Mouse (Mus musculus): ENCODE measurements around the gene Ppm1b. TPM values are rescaled to one million over a fixed set of nuclear protein-coding genes. Genes with fewer than 3 reads are reported as not detected.

The Ppm1b gene
- total RNA-seq, 2 experiments from 2014 or later: 116 to 123 TPM

DNA sequence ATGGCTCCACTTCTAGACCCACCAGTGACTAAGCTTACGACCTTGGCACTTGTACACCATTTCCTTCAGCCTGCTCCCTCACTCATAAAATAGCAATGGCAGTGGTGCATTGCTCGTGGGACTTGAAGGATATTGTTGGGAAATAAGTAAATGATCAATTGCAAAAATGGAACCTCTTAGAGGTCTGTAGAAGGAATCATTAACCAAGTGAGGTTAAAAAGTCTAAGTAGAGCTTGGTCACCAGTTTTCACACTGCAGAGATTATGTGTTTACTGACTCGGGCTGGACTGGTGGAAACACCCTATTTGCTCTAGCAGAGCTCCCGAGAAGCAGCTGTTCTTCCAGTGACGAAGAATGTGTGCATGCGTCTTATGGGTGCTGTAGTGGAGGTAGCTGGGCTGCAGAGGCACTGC, 86.9 kb downstream of the Ppm1b start:
- intact Hi-C loops (cut with DNase I): no loop called here
- no peak for DNase-seq (ENCODE audit: low spot score in 2 of 2)

DNA sequence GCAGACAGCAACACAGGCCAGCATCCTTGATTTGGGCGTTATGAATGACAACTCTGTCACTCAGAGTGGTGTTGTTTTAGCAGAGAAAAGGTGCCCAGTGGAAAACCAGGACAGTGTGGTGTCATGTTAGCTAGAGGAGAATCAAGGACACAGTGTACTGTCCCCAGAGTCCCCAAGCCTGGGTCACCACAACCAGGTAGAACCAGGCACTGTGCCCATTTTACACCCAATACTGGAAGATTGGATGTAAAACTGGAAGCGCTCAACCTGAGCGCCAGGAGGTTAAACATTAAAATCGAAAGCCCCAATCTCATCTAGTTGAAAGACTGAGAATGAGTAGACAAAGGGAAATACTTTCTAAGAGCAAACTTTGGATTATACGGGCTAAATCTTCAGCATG, 87.9 kb downstream of the Ppm1b start:
- intact Hi-C loops (cut with DNase I): no loop called here
- no peak for DNase-seq (ENCODE audit: low spot score in 2 of 2)

DNA sequence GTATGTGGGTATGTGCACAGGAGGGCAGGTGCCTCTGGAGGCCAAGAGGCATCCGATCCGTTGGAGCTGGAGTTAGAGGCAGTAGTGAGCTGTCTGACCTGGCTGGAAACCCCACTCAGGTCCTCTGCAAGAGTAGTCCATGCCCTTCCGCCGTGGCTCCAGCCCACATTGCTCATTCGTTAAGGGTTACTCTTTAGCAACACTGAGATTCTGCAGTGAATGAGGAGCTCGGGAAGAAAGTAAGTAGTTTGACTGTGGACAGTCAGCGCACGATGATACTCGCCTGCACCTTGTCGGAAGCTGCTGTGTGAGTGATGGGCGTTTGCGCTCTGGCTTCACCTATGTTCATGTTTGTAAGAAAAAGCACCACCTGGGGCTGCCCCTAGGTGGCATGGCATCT, 88.6 kb downstream of the Ppm1b start:
- no peak for DNase-seq (ENCODE audit: low spot score in 2 of 2)
- intact Hi-C loops (cut with DNase I): no loop called here

DNA sequence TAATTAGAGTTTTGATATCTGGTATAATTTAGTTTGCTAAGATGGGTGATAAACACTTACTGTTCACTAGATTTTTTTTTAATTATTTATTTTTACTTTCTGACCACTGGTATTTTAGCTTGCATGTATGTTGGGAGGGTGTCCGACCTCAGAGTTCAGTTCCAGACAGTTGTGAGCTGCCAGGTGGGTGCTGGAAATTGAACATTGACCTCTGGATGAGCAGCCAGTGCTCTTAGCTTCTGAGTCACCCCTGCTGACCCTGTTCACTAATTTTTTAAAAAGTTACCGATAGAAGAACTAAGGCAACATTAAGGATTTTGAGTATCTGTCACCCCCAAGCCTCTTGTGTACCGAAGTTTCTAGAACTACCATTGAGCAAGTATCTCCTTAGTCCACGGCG, 91.8 kb downstream of the Ppm1b start:
- intact Hi-C loops (cut with DNase I): no loop called here
- no peak for DNase-seq (ENCODE audit: low spot score in 2 of 2)

DNA sequence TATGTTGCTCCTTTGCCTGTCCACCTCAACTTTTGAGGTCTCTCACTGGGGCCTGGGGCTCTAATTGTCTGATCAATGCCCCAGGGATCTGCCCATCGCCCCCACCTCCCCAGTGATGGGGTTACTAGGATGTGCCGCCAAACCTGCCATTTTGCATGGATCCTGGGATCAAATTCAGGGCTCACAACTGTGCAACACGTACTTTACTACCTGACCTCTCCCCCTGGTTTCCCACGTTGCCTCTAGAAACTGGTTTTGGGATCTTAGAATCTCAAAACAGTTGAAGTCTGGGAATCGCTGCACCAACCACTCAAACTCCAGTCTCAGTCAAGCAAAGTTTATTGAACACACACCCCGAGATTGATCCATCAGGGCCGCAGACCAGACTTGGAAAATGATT, 101.7 kb downstream of the Ppm1b start:
- intact Hi-C loops (cut with DNase I): no loop called here
- no peak for DNase-seq (ENCODE audit: low spot score in 2 of 2)

DNA sequence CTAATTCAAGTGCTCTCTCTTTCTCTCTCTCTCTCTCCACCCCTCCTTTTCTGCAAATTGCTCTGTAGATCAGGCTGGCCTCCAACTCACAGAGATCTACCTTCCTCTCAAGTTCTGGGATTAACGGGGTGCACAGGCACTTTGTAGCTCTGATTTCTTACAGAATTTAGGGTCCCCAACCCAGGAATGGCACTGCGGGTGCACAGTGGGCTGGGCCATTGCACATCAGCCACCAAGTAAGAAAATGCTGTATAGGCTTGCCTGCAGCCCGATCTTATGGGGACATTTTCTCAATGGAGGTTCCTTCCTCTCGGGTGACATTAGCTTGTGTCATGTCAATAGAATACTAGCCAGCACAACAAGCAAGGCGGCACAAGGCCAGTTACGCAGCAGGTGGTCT, 102.6 kb downstream of the Ppm1b start:
- DNase-seq (ENCODE audit: low spot score in 2 of 2): no peak
- intact Hi-C loops (cut with DNase I): no loop called here

DNA sequence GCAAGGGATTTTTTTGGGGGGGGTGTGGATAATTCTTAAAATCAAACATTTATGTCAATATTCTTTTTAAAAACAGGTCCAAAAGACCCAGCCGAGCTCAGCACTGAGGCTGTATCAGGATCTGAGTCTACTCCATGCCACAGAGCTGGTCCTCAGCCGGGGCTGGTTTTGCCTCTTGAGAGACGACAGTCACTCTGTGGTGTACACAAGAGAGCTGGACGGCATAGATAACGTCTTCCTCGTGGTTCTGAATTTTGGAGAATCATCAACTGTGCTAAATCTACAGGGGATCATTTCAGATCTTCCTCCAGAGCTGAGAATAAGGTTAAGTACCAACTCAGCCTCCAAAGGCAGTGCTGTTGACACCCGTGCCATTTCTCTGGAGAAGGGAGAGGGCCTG, 107.0 kb downstream of the Ppm1b start:
- intact Hi-C loops (cut with DNase I): loop anchor here (5.0 kb wide), 1 partner anchor 36 kb away; the partner anchor contains the start of gene Slc3a1

DNA sequence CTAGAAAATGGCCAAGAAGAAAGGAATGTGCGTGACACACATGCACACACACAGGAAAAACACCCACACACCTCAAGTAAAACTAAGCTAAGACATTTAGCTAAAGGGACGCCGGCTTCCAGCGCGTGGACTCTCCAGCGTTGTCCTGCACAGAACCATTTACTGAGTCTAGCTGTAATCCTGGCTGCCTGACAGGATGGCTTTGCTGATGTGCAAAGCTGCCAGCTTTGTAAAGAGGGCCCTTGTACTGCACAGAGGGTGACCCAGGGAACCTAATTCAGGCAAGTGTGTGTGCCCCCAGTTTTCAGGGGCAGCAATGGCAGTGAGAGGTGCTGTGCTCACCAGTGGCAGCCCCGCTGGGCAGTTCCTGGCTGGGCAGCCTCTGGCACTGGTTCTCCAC, 110.8 kb downstream of the Ppm1b start:
- intact Hi-C loops (cut with DNase I): no loop called here
- no peak for DNase-seq (ENCODE audit: low spot score in 2 of 2)

More for the DNA sequence above, 107.0 kb downstream of the Ppm1b start:
- no peak for DNase-seq (ENCODE audit: low spot score in 2 of 2)

DNA sequence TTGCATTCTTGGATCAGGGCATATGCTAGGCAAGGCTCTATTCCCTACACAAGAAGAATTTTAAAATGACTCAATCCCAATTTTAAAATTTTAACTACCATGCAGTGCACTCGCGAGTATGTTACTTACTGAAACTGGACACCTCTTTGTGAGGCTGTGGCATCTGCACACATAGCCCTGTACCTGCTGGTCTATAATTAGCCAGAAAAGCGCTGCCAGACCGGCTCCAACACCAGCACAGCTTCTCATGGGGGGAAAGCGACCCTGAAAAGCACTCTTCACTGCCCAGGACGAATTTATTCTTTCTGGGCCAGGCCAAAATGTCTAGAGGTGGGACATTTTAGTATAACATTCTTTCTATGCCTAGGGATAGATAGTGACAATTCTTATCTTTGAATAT, 114.1 kb downstream of the Ppm1b start:
- DNase-seq (ENCODE audit: low spot score in 2 of 2): no peak
- intact Hi-C loops (cut with DNase I): no loop called here

DNA sequence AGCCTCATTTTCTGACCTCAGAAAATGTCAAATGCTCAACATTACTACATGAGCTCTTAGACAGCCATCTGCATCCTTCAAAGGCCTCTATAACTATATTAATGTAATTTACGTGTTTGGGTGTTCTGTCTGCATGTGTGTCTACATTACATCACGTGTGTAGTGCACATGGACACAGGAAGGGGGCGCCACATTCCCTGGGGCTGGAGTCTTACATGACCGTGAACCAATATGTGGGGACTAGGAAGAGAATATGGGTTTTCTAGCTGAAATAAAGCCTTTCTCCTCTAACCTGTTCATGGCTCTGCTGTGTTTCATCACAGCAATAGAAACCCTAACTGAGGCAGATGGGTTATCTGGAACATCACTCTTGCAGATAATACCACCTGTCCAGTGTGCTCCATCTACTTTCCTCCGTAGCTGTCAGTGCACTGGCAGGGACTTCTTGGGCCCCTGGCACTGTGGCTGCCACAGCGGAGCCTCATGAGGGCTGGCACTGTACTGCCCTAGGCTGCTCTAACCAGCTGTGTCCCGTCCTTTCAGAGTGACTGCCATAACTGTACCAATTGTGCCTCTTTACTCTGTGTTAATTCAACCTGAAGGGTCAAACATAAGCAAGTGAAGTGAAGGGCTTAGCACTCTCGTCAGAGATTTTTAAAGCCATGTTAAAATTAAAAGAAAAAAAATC, 114.7 kb downstream of the Ppm1b start:
- no peak for DNase-seq (ENCODE audit: low spot score in 2 of 2)
- intact Hi-C loops (cut with DNase I): no loop called here

DNA sequence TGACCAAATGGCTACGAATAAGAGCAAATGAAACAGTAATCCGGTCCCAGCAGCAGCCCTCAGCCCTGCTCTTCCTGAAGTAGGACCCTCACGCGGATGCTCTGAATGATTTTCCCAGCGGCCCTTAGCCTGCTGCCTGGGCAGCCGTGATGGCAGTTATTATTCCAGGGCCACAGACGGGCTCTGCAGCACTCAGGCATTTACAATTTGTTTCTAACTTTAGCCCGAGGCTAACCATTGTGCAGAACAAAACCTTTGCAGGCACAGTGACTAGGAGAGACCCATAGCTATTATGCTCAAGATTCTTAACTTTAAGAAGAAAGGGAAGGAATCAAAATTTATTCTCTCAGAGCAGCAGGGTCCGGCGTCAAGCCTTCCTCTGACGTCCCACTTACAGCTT, 115.8 kb downstream of the Ppm1b start:
- DNase-seq (ENCODE audit: low spot score in 2 of 2): no peak
- intact Hi-C loops (cut with DNase I): no loop called here

DNA sequence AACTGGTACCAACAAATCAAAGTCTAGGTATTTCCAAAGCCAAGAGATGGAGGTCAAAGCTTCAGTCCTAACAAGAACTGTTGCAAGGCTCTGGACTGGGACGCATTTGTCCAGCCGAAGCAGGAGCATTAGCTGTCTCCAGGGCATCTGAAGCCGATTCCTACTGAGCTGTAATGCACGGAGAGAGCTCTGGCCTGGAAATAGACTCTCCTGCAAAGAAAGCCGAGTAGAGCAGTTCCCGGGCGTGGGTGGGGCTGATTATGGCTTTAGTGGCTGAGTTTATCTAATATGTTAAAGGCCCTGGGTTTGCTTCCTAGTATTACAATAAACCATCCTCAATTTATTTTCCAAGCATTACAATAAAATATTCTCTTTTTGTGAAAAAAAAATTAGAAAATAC, 116.7 kb downstream of the Ppm1b start:
- intact Hi-C loops (cut with DNase I): no loop called here
- no peak for DNase-seq (ENCODE audit: low spot score in 2 of 2)

Other genes starting within 250 kb of the Ppm1b start
- gene Lrpprc, start 166.0 kb upstream of the Ppm1b start, total RNA-seq (2021): 10 to 100 TPM; 63.5 to 66.2 TPM
- under 1 TPM; 0.34 to 0.51 TPM for gene Slc3a1, start 71.6 kb downstream of the Ppm1b start, total RNA-seq (2021)
- gene Prepl, start 133.5 kb downstream of the Ppm1b start, total RNA-seq (2021): 100 to 1,000 TPM; 331 to 342 TPM
- gene Camkmt, start 133.8 kb downstream of the Ppm1b start, total RNA-seq (2021): 10 to 100 TPM; 11.0 to 11.6 TPM